ENCODE assay signal across 7 mouse cellular contexts in the genomic region with DNA sequence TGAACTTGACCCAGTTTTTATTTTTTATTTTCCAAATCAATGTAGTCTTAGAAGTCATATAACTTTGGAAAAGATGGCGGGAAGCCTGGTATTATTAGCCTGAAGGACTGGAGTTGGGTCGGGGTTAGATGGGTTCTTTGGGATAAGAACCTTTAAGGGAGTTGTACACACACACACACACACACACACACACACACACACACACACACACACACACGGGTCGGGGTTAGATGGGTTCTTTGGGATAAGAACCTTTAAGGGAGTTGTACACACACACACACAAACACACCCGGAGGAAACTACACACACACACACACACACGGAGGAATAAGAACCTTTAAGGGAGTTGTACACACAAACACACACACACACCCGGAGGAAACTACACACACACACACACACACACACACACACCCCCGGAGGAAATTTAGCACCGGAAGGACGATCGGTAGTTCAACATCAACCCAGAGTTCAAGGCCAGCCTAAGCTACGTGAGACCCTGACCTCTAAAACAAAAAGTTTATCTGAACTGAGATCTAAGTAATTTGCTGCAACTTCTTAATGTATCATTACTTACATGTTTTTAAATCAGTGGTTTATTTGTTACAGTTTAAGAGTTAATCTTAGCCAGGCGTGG. TPM values are rescaled to one million over a fixed set of nuclear protein-coding genes. Genes with fewer than 3 reads are reported as not detected.
DNase-seq lines count a peak whose midpoint lies in the region; ATAC-seq and TF ChIP-seq lines count a peak whose summit lies in the region.

No protein-coding gene starts in this region.

- TF ChIP-seq CTCF in testis, adult 2 months (IDR thresholded peaks at IDR 0.05; ENCODE audit: control insufficient read depth, insufficient read depth, insufficient replicate concordance, low read depth, low read length) = no peak

- H3K4me1 ChIP-seq in testis, adult 2 months (ENCODE audit: control insufficient read depth, insufficient read depth, low read length) = peaks cover 2% of the 10 kb centered on the region; the same call in 1 of the 2 replicates
- H3K4me1 ChIP-seq in forebrain, embryonic 11.5 days (replicated peaks; ENCODE audit: control insufficient read depth, insufficient read depth, low read length) = no peaks in the 10 kb centered on the region
- H3K4me1 ChIP-seq in limb, embryonic 15.5 days = peaks cover 18% of the 10 kb centered on the region

- H3K9me3 ChIP-seq in forebrain, embryonic 11.5 days (ENCODE audit: control insufficient read depth, low read length) = no peaks in the 10 kb centered on the region
- H3K9me3 ChIP-seq in limb, embryonic 15.5 days = no peaks in the 10 kb centered on the region

- peak overlapping the region; percentile 57 for H3K4me2 ChIP-seq in forebrain, embryonic 11.5 days (ENCODE audit: low read depth, low read length, severe bottlenecking)
- peak overlapping the region; percentile 88 for H3K4me2 ChIP-seq in limb, embryonic 15.5 days

- no peak overlapping the region for H3K27ac ChIP-seq in testis, adult 2 months (ENCODE audit: control insufficient read depth, insufficient read depth, low read depth, low read length)
- H3K27ac ChIP-seq in forebrain, embryonic 11.5 days (ENCODE audit: low read depth, low read length) = no peak overlapping the region
- peak overlapping the region; percentile 63; the same call in 1 of the 2 replicates for H3K27ac ChIP-seq in limb, embryonic 15.5 days

- no peaks in the 10 kb centered on the region for H3K36me3 ChIP-seq in testis, adult 2 months (ENCODE audit: control insufficient read depth, insufficient read depth, low read length)
- no peaks in the 10 kb centered on the region for H3K36me3 ChIP-seq in forebrain, embryonic 11.5 days (ENCODE audit: control insufficient read depth, insufficient read depth, low read length)
- H3K36me3 ChIP-seq in limb, embryonic 15.5 days = peaks cover 3% of the 10 kb centered on the region

- TF ChIP-seq POLR2A in testis, adult 2 months (IDR thresholded peaks at IDR 0.05; ENCODE audit: control insufficient read depth, low read depth, low read length) = no peak

- ATAC-seq in forebrain, embryonic 11.5 days (replicated peaks; ENCODE audit: low FRiP score) = peak; percentile 17
- ATAC-seq in limb, embryonic 15.5 days (ENCODE audit: insufficient number of reproducible peaks, low FRiP score, low TSS enrichment, low read depth) = peak; percentile 13; the same call in 1 of the 2 replicates
- ATAC-seq in megakaryocyte progenitor cell, adult 5-6 weeks (replicated peaks; ENCODE audit: poor library complexity) = no peak
- ATAC-seq in CD4-positive, CD25-positive, alpha-beta regulatory T cell, adult 4 months = no peak

- H3K4me3 ChIP-seq in testis, adult 2 months (ENCODE audit: control insufficient read depth, low read depth, low read length) = peak overlapping the region; percentile 90
- H3K4me3 ChIP-seq in forebrain, embryonic 11.5 days (ENCODE audit: low read depth, low read length) = peak overlapping the region; percentile 53
- H3K4me3 ChIP-seq in limb, embryonic 15.5 days = peak overlapping the region; percentile 84

- no peak for DNase-seq in testis, postnatal 14 days (ENCODE audit: low spot score)
- no peak for DNase-seq in forebrain, embryonic 11.5 days (ENCODE audit: low spot score)
- DNase-seq in adrenal gland, postnatal 25 days = no peak

- H3K9ac ChIP-seq in forebrain, embryonic 11.5 days (ENCODE audit: low read length) = peak overlapping the region; percentile 52
- no peak overlapping the region for H3K9ac ChIP-seq in limb, embryonic 15.5 days

- no peaks in the 10 kb centered on the region for H3K27me3 ChIP-seq in testis, adult 2 months (ENCODE audit: control insufficient read depth, insufficient read depth, low read length)
- H3K27me3 ChIP-seq in forebrain, embryonic 11.5 days (ENCODE audit: control insufficient read depth, insufficient read depth, low read length) = no peaks in the 10 kb centered on the region
- no peaks in the 10 kb centered on the region for H3K27me3 ChIP-seq in limb, embryonic 15.5 days

- 56% methylated on average over 13 of the region's 13 CpGs for WGBS in forebrain, embryonic 11.5 days
- 49% methylated on average over 13 of the region's 13 CpGs for WGBS in limb, embryonic 15.5 days

RNA-seq across cellular contexts. Expression of gene Slc25a19, which starts 0.5 kb away (rescaled TPM):
- 33.7 and 35.8 TPM in 2 replicates for polyA plus RNA-seq in testis, adult 2 months (2012; rRNA removed)
- polyA plus RNA-seq in forebrain, embryonic 11.5 days (2014; fragmentation: Nextera tagmentation; extraction: Ambion mirVana) = 26.4 and 27.7 TPM in 2 replicates
- 24.0 and 24.7 TPM in 2 replicates for polyA plus RNA-seq in limb, embryonic 15.5 days (2015; fragmentation: Nextera tagmentation; extraction: Ambion mirVana)
- total RNA-seq in adrenal gland, postnatal 25 days (2021) = 107 and 114 TPM in 2 replicates
- total RNA-seq in megakaryocyte progenitor cell, adult 5-6 weeks (2015) = 8.7 and 10.2 TPM in 2 replicates
- total RNA-seq in megakaryocyte progenitor cell, adult 5-6 weeks (2017) = 15.2 and 18.2 TPM in 2 replicates
- 10 to 100 TPM; 93.6 to 98.8 TPM for polyA plus RNA-seq in CD4-positive, CD25-positive, alpha-beta regulatory T cell, adult 4 months (2017; shearing (Covaris generic))

RNA-seq across cellular contexts. Expression of gene Mif4gd, which starts 15.8 kb away (rescaled TPM):
- 383 and 445 TPM in 2 replicates for polyA plus RNA-seq in testis, adult 2 months (2012; rRNA removed)
- polyA plus RNA-seq in forebrain, embryonic 11.5 days (2014; fragmentation: Nextera tagmentation; extraction: Ambion mirVana) = 19.2 and 22.6 TPM in 2 replicates
- polyA plus RNA-seq in limb, embryonic 15.5 days (2015; fragmentation: Nextera tagmentation; extraction: Ambion mirVana) = 27.6 and 29.1 TPM in 2 replicates
- 135 and 205 TPM in 2 replicates for total RNA-seq in adrenal gland, postnatal 25 days (2021)
- 20.4 and 27.4 TPM in 2 replicates for total RNA-seq in megakaryocyte progenitor cell, adult 5-6 weeks (2015)
- 17.7 and 23.0 TPM in 2 replicates for total RNA-seq in megakaryocyte progenitor cell, adult 5-6 weeks (2017)
- polyA plus RNA-seq in CD4-positive, CD25-positive, alpha-beta regulatory T cell, adult 4 months (2017; shearing (Covaris generic)) = 100 to 1,000 TPM; 208 to 251 TPM

RNA-seq across cellular contexts. Expression of gene Gga3, which starts 24.7 kb away (rescaled TPM):
- polyA plus RNA-seq in testis, adult 2 months (2012; rRNA removed) = 19.8 and 21.1 TPM in 2 replicates
- 36.5 and 37.1 TPM in 2 replicates for polyA plus RNA-seq in forebrain, embryonic 11.5 days (2014; fragmentation: Nextera tagmentation; extraction: Ambion mirVana)
- 17.5 and 18.0 TPM in 2 replicates for polyA plus RNA-seq in limb, embryonic 15.5 days (2015; fragmentation: Nextera tagmentation; extraction: Ambion mirVana)
- total RNA-seq in adrenal gland, postnatal 25 days (2021) = 25.4 and 31.1 TPM in 2 replicates
- 27.9 and 28.3 TPM in 2 replicates for total RNA-seq in megakaryocyte progenitor cell, adult 5-6 weeks (2015)
- total RNA-seq in megakaryocyte progenitor cell, adult 5-6 weeks (2017) = 17.0 and 40.0 TPM in 2 replicates
- polyA plus RNA-seq in CD4-positive, CD25-positive, alpha-beta regulatory T cell, adult 4 months (2017; shearing (Covaris generic)) = 10 to 100 TPM; 35.0 to 43.9 TPM

RNA-seq across cellular contexts. Expression of gene Mrps7, which starts 24.9 kb away (rescaled TPM):
- polyA plus RNA-seq in testis, adult 2 months (2012; rRNA removed) = 9.3 and 10.9 TPM in 2 replicates
- polyA plus RNA-seq in forebrain, embryonic 11.5 days (2014; fragmentation: Nextera tagmentation; extraction: Ambion mirVana) = 93.9 and 95.3 TPM in 2 replicates
- polyA plus RNA-seq in limb, embryonic 15.5 days (2015; fragmentation: Nextera tagmentation; extraction: Ambion mirVana) = 88.2 and 90.9 TPM in 2 replicates
- 89.3 and 99.8 TPM in 2 replicates for total RNA-seq in adrenal gland, postnatal 25 days (2021)
- total RNA-seq in megakaryocyte progenitor cell, adult 5-6 weeks (2015) = 56.9 and 63.7 TPM in 2 replicates
- total RNA-seq in megakaryocyte progenitor cell, adult 5-6 weeks (2017) = 43.2 and 50.3 TPM in 2 replicates
- polyA plus RNA-seq in CD4-positive, CD25-positive, alpha-beta regulatory T cell, adult 4 months (2017; shearing (Covaris generic)) = 10 to 100 TPM; 26.9 to 31.1 TPM

Comparison
In these comparisons a context has a peak if more than half of its experiments do, and no peak if none do; other contexts are left out.
1. ATAC-seq: peak in forebrain, embryonic 11.5 days (single experiment) and limb, embryonic 15.5 days (single experiment); none in megakaryocyte progenitor cell, adult 5-6 weeks (single experiment) and CD4-positive, CD25-positive, alpha-beta regulatory T cell, adult 4 months (single experiment).
2. Peak in every context shown above with its lines, with median percentiles within 50 percentile points of each other: H3K4me3 ChIP-seq.